ENCODE assay signal across 13 mouse cellular contexts in genomic region chr16:13339433-13339832, GRCm38 (mm10).
DNase-seq lines count a peak whose midpoint lies in the region.
"Had no signal": no experiment of that assay in that cellular context is flagged by ENCODE, and none has a peak within 500 bp of the region (broad histone marks: within the 10 kb centered on the region; RNA-seq: fewer than 3 reads in every experiment).

No protein-coding gene starts in this region.

- DNase-seq in frontal cortex, adult 2 months (ENCODE audit: extremely low spot score in 1 of 2, low spot score in 1 of 2), result peak; percentile 31 to 61
- DNase-seq in frontal cortex, postnatal 14 days (ENCODE audit: low spot score in 2 of 2), result no peak
- peak; percentile 48 for DNase-seq in layer of hippocampus, adult 9-11 months
- no peak for DNase-seq in layer of hippocampus, adult 8-10 months (ENCODE audit: low spot score in 2 of 2)
- DNase-seq in right cerebral cortex, adult 2 months (ENCODE audit: low spot score in 2 of 2), result peak; percentile 51 to 53
- DNase-seq in right cerebral cortex, postnatal 4 days, result no peak
- DNase-seq in adrenal gland, postnatal 10 days, result no peak
- DNase-seq: adrenal gland, postnatal 14 days; cerebellum, adult 18-20 months; cerebellum, adult 9-11 months; cerebellum, postnatal 36 days; gastrocnemius, postnatal 25 days; heart, postnatal 36 days had no signal

Comparison
In these comparisons a context has a peak if more than half of its experiments do, and no peak if none do; other contexts are left out.
1. DNase-seq: peak in frontal cortex, adult 2 months (2 of 2), layer of hippocampus, adult 9-11 months (single experiment) and right cerebral cortex, adult 2 months (2 of 2); none in frontal cortex, postnatal 14 days (0 of 2), layer of hippocampus, adult 8-10 months (0 of 2), right cerebral cortex, postnatal 4 days (single experiment) and adrenal gland, postnatal 10 days (single experiment).